Mouse (Mus musculus) hindbrain, postnatal 0 days (tissue): ENCODE data around the gene Sptssb. TPM values are rescaled to one million over a fixed set of nuclear protein-coding genes. Genes with fewer than 3 reads are reported as not detected.

Experiments used
- ATAC-seq: fragments of 200-750 bp; cut with Nextera tagmentation; 2 replicates; pipeline ENCODE4 v1.8.0; 2017; ENCODE audit warnings: mild to moderate bottlenecking, moderate TSS enrichment, moderate library complexity
- DNase-seq: peaks from one replicate; pipeline ENCODE4 v3.0.0-alpha.2; 2015; ENCODE audit warnings: low spot score
- H3K27ac ChIP-seq: fragments of 300-500 bp; sonication (generic); 2 replicates; pipeline ENCODE4 v1.5.1; 2014; ENCODE audit warnings: mild to moderate bottlenecking
- H3K27me3 ChIP-seq: fragments of 300-500 bp; sonication (generic); 2 replicates; pipeline ENCODE4 v1.6.1; 2014; ENCODE audit warnings: low read length, mixed read lengths; ENCODE audit not compliant: insufficient read depth
- H3K36me3 ChIP-seq: fragments of 300-500 bp; sonication (generic); 2 replicates; pipeline ENCODE4 v1.6.1; 2014; ENCODE audit warnings: low read length, mixed read lengths; ENCODE audit not compliant: insufficient read depth
- H3K4me1 ChIP-seq: fragments of 300-500 bp; sonication (generic); 2 replicates; pipeline ENCODE4 v1.6.1; 2014; ENCODE audit warnings: antibody characterized with exemption, low read length, mixed read lengths; ENCODE audit not compliant: insufficient read depth
- H3K4me2 ChIP-seq: fragments of 300-500 bp; sonication (generic); 2 replicates; pipeline ENCODE4 v1.6.1; 2014; ENCODE audit warnings: low read depth, mild to moderate bottlenecking, low read length, moderate library complexity, mixed read lengths
- H3K4me3 ChIP-seq: fragments of 300-500 bp; sonication (generic); 2 replicates; pipeline ENCODE4 v1.5.1; 2014; ENCODE audit warnings: low read length
- H3K9ac ChIP-seq: fragments of 300-500 bp; sonication (generic); replicated peaks from 2 replicates; pipeline ENCODE4 v1.6.1; 2014; ENCODE audit warnings: mild to moderate bottlenecking, low read length, moderate library complexity, mixed read lengths
- H3K9me3 ChIP-seq: fragments of 300-500 bp; sonication (generic); 2 replicates; pipeline ENCODE4 v1.6.1; 2016; ENCODE audit warnings: low read length, mixed read lengths
- CTCF ChIP-seq: IDR thresholded peaks from 2 replicates; pipeline ENCODE4 v1.5.1; 2016; ENCODE audit warnings: antibody characterized with exemption, control low read depth, low read depth
- WGBS: fragments of 180-500 bp; shearing (Covaris S2); extraction: QIAGEN DNeasy Blood & Tissue Kit; methylation state at CpG from one replicate; pipeline ENCODE4 v1.1.7; 2014; 5-methylcytosine and 5-hydroxymethylcytosine counted together
- polyA plus RNA-seq: library from polyadenylated mRNA; unstranded; fragments of >200 nt; fragmentation: Nextera tagmentation; extraction: Ambion mirVana; gene quantifications from 2 replicates; pipeline ENCODE4 v1.2.1, GENCODE M21; 2015
- total RNA-seq: library from RNA; depleted of rRNA; stranded (reverse); fragments of >200 nt; gene quantifications from 2 replicates; pipeline ENCODE4 v1.2.3, GENCODE M21; 2014; rRNA removed

Sptssb gene
- total and polyA plus RNA-seq, 2 experiments from 2014 or later = 1.5 to 1.6 TPM

DNA sequence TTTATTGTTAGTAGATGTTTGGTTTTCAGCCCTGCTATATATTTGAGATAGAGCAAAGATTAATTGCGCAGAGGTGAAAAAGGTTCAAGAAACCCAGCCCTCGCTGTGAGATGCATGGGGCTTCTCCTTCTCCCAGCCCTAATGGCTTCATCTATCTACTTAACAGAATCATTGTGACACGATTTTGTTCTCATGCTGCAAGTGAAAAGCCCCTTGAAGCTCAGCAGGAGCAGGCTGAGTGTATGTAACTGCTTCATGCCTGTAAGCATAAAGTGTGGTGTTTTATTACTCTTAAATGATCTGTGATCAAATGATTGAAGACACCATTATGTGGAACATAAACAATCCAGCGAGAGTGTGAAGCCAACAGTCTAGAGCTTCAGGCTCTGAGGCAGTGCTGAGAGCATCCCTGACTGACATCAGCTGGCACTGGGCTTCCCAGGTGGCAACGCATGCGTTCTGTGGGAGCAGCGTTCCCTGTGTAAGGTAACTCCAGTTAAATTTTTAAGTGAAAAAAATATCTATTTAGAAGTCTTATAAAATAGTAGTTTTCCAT lies 58.8 kb downstream of the Sptssb start:
- no peak for TF ChIP-seq CTCF
- Histone ChIP-seq H3K9me3 (no peaks in the 10 kb centered on the region), H3K4me2 (no peak overlapping the region), H3K9ac (no peak overlapping the region), H3K4me3 (no peak overlapping the region), H3K27me3 (no peaks in the 10 kb centered on the region), H3K36me3 (no peaks in the 10 kb centered on the region), H3K4me1 (no peaks in the 10 kb centered on the region), H3K27ac (no peak overlapping the region)
- DNase-seq = peak; percentile 35
- 52% methylated on average over 7 of the region's 7 CpGs for WGBS
- no peak for ATAC-seq

DNA sequence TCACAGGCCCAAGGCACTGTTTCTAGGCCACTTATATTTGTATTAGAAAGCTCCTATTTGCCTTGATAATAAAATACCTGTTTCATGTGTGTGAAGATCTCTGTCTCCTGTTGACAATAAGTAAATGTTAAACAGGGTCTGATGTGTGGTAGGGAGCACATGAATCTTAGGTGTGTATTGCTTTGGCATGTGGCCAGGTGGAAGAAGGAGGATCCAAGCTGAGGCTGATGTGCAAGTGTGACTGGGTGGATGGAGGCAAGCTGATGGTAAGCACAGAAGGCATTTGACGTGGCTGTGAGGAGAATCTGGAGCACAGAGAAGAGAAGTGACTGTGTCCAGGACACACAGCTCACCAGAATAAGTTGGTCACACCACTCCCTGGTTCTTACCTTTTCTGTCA lies 60.6 kb downstream of the Sptssb start:
- Histone ChIP-seq H3K36me3 (no peaks in the 10 kb centered on the region), H3K4me3 (no peak overlapping the region), H3K4me2 (no peak overlapping the region), H3K27me3 (no peaks in the 10 kb centered on the region), H3K27ac (no peak overlapping the region), H3K9me3 (no peaks in the 10 kb centered on the region), H3K4me1 (no peaks in the 10 kb centered on the region), H3K9ac (no peak overlapping the region)
- DNase-seq (no peak), ATAC-seq (no peak)
- no peak for TF ChIP-seq CTCF
- WGBS = 86% methylated on average over 1 of the region's 1 CpGs

DNA sequence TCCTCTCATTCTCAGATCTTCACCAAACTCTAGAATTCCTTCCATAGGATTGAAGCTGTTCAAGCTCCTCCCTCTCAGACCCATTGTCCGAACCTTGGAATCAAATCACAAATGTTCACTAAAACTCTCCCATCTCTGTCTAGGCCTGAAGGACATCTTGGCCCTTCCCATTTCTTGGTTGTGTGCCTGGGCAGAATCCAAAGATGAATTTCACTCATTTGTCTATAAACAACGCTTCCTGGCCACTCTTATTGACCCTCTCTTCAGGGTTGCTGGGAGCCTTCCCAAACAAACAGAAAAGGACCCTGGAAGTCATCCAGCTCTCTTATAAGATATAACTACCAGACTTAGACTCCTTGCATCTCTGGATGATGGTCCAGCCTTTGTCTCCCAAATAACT lies 61.8 kb downstream of the Sptssb start:
- Histone ChIP-seq H3K4me3 (no peak overlapping the region), H3K4me1 (no peaks in the 10 kb centered on the region), H3K9ac (no peak overlapping the region), H3K36me3 (no peaks in the 10 kb centered on the region), H3K4me2 (no peak overlapping the region), H3K9me3 (no peaks in the 10 kb centered on the region), H3K27me3 (no peaks in the 10 kb centered on the region), H3K27ac (no peak overlapping the region)
- no peak for TF ChIP-seq CTCF
- 75% methylated on average over 2 of the region's 2 CpGs for WGBS
- DNase-seq = no peak
- no peak for ATAC-seq

DNA sequence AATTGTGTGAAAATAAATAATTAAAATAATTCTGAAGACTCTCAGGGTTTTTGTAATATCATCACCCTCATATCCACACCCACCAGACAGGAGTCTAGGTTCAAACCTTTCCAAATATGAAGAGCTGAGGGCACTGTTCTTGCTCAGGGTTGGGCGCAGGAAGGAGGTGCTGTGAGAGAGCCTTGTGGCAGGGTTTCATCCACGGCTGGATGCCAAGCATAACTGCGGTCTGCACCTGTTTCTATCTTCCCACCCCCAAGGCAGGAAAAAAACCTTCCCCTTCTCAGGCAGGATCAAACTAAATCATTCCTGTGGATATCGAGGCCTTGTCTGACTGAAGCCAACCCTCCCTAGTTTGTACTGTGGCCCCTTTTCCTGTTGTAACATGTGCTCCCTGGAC lies 62.2 kb downstream of the Sptssb start:
- DNase-seq (no peak), ATAC-seq (no peak)
- WGBS = 83% methylated on average over 4 of the region's 4 CpGs
- no peak overlapping the region for H3K4me3 ChIP-seq
- H3K36me3 ChIP-seq = no peaks in the 10 kb centered on the region
- H3K4me2 ChIP-seq = no peak overlapping the region
- no peaks in the 10 kb centered on the region for H3K9me3 ChIP-seq
- H3K27me3 ChIP-seq = no peaks in the 10 kb centered on the region
- no peaks in the 10 kb centered on the region for H3K4me1 ChIP-seq
- no peak overlapping the region for H3K9ac ChIP-seq
- no peak for TF ChIP-seq CTCF
- H3K27ac ChIP-seq = no peak overlapping the region

DNA sequence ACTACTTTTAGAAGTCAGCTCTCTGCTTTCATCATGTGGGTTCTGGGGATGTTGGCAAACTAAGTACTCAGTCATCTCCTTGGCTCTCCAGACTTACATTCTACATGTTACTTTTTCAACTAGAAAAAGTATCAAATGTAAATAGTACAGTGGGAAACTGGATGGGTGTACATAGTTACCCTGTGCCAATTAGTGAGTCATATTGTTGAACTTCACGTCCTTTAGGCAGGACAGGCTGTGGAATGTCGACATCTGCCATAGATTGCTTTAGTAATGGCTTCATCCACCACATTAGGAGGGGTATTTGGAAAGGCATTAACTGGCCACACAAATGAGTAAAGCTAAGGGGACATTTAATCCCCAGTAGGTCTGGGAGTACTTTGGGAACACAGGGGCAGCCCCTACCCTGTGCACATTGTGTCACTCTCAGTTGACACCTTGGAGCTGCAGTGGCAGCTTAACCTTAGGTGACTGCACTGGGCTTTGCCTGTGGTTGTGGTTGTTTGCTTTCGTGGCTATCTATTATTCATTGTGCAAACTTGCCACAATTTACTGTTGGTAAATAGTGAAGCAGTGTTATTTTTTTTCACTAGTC lies 66.8 kb downstream of the Sptssb start:
- no peak for TF ChIP-seq CTCF
- Histone ChIP-seq H3K9me3 (no peaks in the 10 kb centered on the region), H3K36me3 (no peaks in the 10 kb centered on the region), H3K4me1 (no peaks in the 10 kb centered on the region), H3K9ac (no peak overlapping the region), H3K4me3 (no peak overlapping the region), H3K4me2 (no peak overlapping the region), H3K27me3 (no peaks in the 10 kb centered on the region), H3K27ac (no peak overlapping the region)
- DNase-seq (no peak), ATAC-seq (no peak)
- 80% methylated on average over 3 of the region's 3 CpGs for WGBS

DNA sequence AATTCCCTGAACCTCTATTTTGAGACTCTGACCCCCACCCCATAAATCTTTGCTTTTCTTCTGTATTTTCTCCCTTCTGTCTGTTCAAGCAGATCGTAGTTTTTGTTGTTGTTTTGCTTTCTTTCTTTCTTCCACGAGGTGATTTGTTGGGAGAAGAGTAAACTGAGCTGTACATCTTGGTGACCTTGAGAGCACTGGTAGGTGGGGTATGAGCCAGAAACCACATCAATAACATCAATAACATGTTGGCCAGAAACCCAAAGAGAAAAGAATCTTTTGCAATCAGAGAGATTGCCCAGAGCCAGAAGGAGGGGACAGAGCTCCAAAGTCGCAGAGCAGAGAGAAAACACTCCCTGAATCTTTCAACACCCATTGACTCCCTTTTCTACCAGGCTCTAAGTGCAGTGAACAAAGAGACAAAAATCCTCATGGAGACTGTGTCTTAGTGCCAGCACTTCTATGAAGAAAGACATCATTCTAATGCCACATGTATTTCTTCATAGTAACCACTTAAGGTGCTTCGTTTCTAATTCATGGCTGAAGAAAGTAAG lies 80.4 kb downstream of the Sptssb start:
- Histone ChIP-seq H3K27ac (no peak overlapping the region), H3K4me2 (no peak overlapping the region), H3K4me3 (no peak overlapping the region), H3K9ac (no peak overlapping the region), H3K36me3 (no peaks in the 10 kb centered on the region), H3K27me3 (no peaks in the 10 kb centered on the region), H3K4me1 (no peaks in the 10 kb centered on the region), H3K9me3 (no peaks in the 10 kb centered on the region)
- no peak for TF ChIP-seq CTCF
- WGBS = 80% methylated on average over 4 of the region's 4 CpGs
- DNase-seq (no peak), ATAC-seq (no peak)

DNA sequence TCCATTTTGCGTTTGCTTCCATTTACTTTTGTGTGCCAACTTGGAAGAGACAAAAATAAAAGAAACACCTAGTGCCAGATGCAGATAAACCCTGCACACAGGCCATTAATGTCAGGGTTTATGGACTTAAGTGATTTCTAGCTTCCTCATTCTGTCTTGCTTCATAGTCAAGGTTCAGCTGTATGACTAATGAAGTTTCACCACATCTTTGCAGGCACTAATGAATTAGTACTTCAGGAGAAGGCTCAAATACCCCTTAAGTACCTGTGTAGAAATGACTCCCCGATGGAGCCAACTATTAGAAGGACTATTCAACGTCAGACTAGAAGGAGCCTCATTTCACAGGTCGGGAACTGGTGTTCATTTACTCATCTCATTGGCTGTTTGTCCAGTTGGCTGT lies 86.4 kb downstream of the Sptssb start:
- 93% methylated on average over 4 of the region's 4 CpGs for WGBS
- no peak overlapping the region for H3K4me3 ChIP-seq
- DNase-seq (no peak), ATAC-seq (no peak)
- no peaks in the 10 kb centered on the region for H3K4me1 ChIP-seq
- H3K27ac ChIP-seq = no peak overlapping the region
- no peaks in the 10 kb centered on the region for H3K9me3 ChIP-seq
- H3K9ac ChIP-seq = no peak overlapping the region
- H3K4me2 ChIP-seq = no peak overlapping the region
- no peaks in the 10 kb centered on the region for H3K27me3 ChIP-seq
- H3K36me3 ChIP-seq = no peaks in the 10 kb centered on the region
- TF ChIP-seq CTCF = no peak

Other genes starting within 250 kb of the Sptssb start
- gene Nmd3, start 138.0 kb downstream of the Sptssb start, total RNA-seq = 6.8 and 8.6 TPM in 2 replicates
- gene Nmd3, start 138.0 kb downstream of the Sptssb start, polyA plus RNA-seq = 60.6 and 66.7 TPM in 2 replicates
- not detected in 2 replicates for gene Otol1, start 147.7 kb upstream of the Sptssb start, total RNA-seq
- gene Otol1, start 147.7 kb upstream of the Sptssb start, polyA plus RNA-seq = 0.09 TPM in 1 of 2 replicates, not detected in the other